Mouse (Mus musculus) left cerebral cortex, postnatal 36 days (tissue): ENCODE measurements around the gene Hist1h2bb. TPM values are rescaled to one million over a fixed set of nuclear protein-coding genes. Genes with fewer than 3 reads are reported as not detected.
"Not testable (repeated sequence)": the region's sequence is repeated elsewhere in the genome, so short reads cannot be mapped to it uniquely, and the experiment has no call there.

Source experiments
- DNase-seq, 2 experiments: peaks; one replicate each; pipeline ENCODE4 v3.0.0; 2021 to 2022; ENCODE audit warnings: low spot score in 2 of 2, mixed read lengths in 1 of 2
- intact Hi-C: fragments of 180-260 bp; cut with DNase I; formaldehyde crosslinking; loops from one replicate; pipeline ENCODE4 v1.15.1; 2025
- total RNA-seq, 2 experiments: library from RNA; stranded (reverse); gene quantifications; 2 replicates each; pipeline ENCODE4 v1.2.3; 2021

Gene Hist1h2bb
- total RNA-seq, 2 experiments from 2014 or later, result 17.9 to 19.8 TPM

GRCm38 (mm10) chr13:23717593-23718245, 28.8 kb upstream of the Hist1h2bb start:
- intact Hi-C loops, DNase-seq: not testable (repeated sequence)

- intact Hi-C loops, result no loop called here
- no peak for DNase-seq
Measured at GRCm38 (mm10) chr13:23724239-23724638, 22.3 kb upstream of the Hist1h2bb start.

GRCm38 (mm10) chr13:23725213-23725612, 21.3 kb upstream of the Hist1h2bb start:
- intact Hi-C loops, result no loop called here
- DNase-seq, result no peak

GRCm38 (mm10) chr13:23728472-23729191, 17.9 kb upstream of the Hist1h2bb start:
- no peak for DNase-seq
- intact Hi-C loops, result no loop called here

GRCm38 (mm10) chr13:23729192-23729525, 17.4 kb upstream of the Hist1h2bb start:
- intact Hi-C loops, result no loop called here
- DNase-seq, result no peak

- DNase-seq, result no peak
- intact Hi-C loops, result no loop called here
Measured at GRCm38 (mm10) chr13:23729706-23730105, 16.8 kb upstream of the Hist1h2bb start.

GRCm38 (mm10) chr13:23730479-23730878, 16.1 kb upstream of the Hist1h2bb start:
- intact Hi-C loops, result no loop called here

GRCm38 (mm10) chr13:23732156-23732804, 14.3 kb upstream of the Hist1h2bb start:
- no peak for DNase-seq
- intact Hi-C loops, result loop anchor here (1.0 kb wide), 1 partner anchor 31 kb away; no protein-coding TSS in a partner anchor

More at GRCm38 (mm10) chr13:23730479-23730878, 16.1 kb upstream of the Hist1h2bb start:
- no peak for DNase-seq

GRCm38 (mm10) chr13:23737091-23737490, 9.4 kb upstream of the Hist1h2bb start:
- intact Hi-C loops, result loop anchor here (5.0 kb wide), 1 partner anchor 115 kb away; the partner anchor contains the start of genes Hist1h1e and Hist1h2be
- DNase-seq, result no peak

- intact Hi-C loops, result loop anchor here (2.0 to 5.0 kb wide), 2 partner anchors 39 to 116 kb away; partner anchors contain the start of genes Hist1h1e, Hist1h2be and Hist1h4c
Measured at GRCm38 (mm10) chr13:23738041-23738440, 8.5 kb upstream of the Hist1h2bb start.

GRCm38 (mm10) chr13:23738677-23739068, 7.9 kb upstream of the Hist1h2bb start, which contains the start of gene Hist1h1c:
Gene Hist1h1c, plus strand, starts transcription at chr13:23738808.
- intact Hi-C loops, result loop anchor here (2.0 to 5.0 kb wide), 2 partner anchors 40 to 116 kb away; partner anchors contain the start of genes Hist1h1e, Hist1h2be and Hist1h4c
- peak; percentile 88 to 89 for DNase-seq

More at GRCm38 (mm10) chr13:23738041-23738440, 8.5 kb upstream of the Hist1h2bb start:
- no peak for DNase-seq

GRCm38 (mm10) chr13:23739069-23739921, 7.2 kb upstream of the Hist1h2bb start:
- peak; percentile 94 for DNase-seq
- intact Hi-C loops, result loop anchor here (2.0 to 5.0 kb wide), 2 partner anchors 40 to 117 kb away; partner anchors contain the start of genes Hist1h1e, Hist1h2be and Hist1h4c

- intact Hi-C loops, result loop anchor here (2.0 to 5.0 kb wide), 3 partner anchors 41 to 158 kb away; partner anchors contain the start of genes Hist1h1e, Hist1h2be, Hist1h4c and Hist1h4d
Measured at GRCm38 (mm10) chr13:23739922-23740252, 6.6 kb upstream of the Hist1h2bb start.

GRCm38 (mm10) chr13:23740256-23740840, 6.2 kb upstream of the Hist1h2bb start:
- no peak for DNase-seq

More at GRCm38 (mm10) chr13:23739922-23740252, 6.6 kb upstream of the Hist1h2bb start:
- DNase-seq, result no peak

GRCm38 (mm10) chr13:23740910-23741309, 5.6 kb upstream of the Hist1h2bb start:
- intact Hi-C loops, result loop anchor here (5.0 kb wide), 1 partner anchor 159 kb away; the partner anchor contains the start of gene Hist1h4d
- no peak for DNase-seq

More at GRCm38 (mm10) chr13:23740256-23740840, 6.2 kb upstream of the Hist1h2bb start:
- intact Hi-C loops, result loop anchor here (5.0 kb wide), 1 partner anchor 158 kb away; the partner anchor contains the start of gene Hist1h4d

- intact Hi-C loops, result loop anchor here (5.0 kb wide), 1 partner anchor 160 kb away; the partner anchor contains the start of gene Hist1h4d
- no peak for DNase-seq
Measured at GRCm38 (mm10) chr13:23742007-23742406, 4.5 kb upstream of the Hist1h2bb start.

GRCm38 (mm10) chr13:23743215-23743614, 3.3 kb upstream of the Hist1h2bb start:
- intact Hi-C loops, result loop anchor here (5.0 kb wide), 1 partner anchor 161 kb away; the partner anchor contains the start of gene Hist1h4d
- no peak for DNase-seq

- intact Hi-C loops, result loop anchor here (5.0 kb wide), 1 partner anchor 162 kb away; the partner anchor contains the start of gene Hist1h4d
- no peak for DNase-seq
Measured at GRCm38 (mm10) chr13:23743963-23744362, 2.6 kb upstream of the Hist1h2bb start.
